Mouse (Mus musculus) small intestine, adult 2 months (tissue): ENCODE results near the gene Bub1b.

ENCODE experiments used
- CTCF ChIP-seq: fragments of 200-500 bp; IDR thresholded peaks from 2 replicates; pipeline ENCODE4 v1.5.1; 2012; ENCODE audit warnings: low read depth, mild to moderate bottlenecking, control low read depth, inconsistent platforms, low read length, moderate library complexity, mixed read lengths; ENCODE audit not compliant: insufficient replicate concordance, insufficient read length; ENCODE audit errors: extremely low read depth
- POLR2A ChIP-seq: fragments of 200-500 bp; IDR thresholded peaks from 2 replicates; pipeline ENCODE4 v1.6.1; 2012; ENCODE audit warnings: low read depth, mild to moderate bottlenecking, control low read depth, inconsistent platforms, low read length, moderate library complexity

DNA sequence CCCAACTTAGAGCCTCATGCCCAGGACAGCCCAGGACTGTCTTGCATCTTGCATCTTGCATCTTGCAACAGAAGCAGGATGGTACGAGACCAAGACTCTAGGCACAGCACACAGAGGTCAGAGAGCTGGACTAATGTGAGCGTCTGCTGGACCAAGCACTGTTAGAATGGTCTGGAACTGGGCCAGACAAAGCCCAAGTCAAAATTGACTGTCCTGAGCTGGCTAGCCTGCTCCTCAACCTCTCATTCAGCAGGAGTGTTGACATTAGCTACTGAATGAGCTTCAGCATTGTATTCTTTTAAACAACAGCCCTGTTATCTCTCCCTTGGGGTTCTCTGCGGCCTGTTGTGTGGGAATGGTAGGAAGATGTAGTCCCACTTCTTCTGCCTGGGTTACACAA, 81.6 kb downstream of the Bub1b start:
- TF ChIP-seq CTCF: no peak
- TF ChIP-seq POLR2A: no peak
